Mouse (Mus musculus) myocyte (in vitro differentiated cells): ENCODE measurements around the gene Meis1. TPM values are rescaled to one million over a fixed set of nuclear protein-coding genes. Genes with fewer than 3 reads are reported as not detected.

Source experiments
- H3K27me3 ChIP-seq: one replicate; pipeline ENCODE4 v1.6.1; 2011; ENCODE audit not compliant: control insufficient read depth, insufficient read depth, insufficient read length
- H3K36me3 ChIP-seq: one replicate; pipeline ENCODE4 v1.6.1; 2011; ENCODE audit not compliant: control insufficient read depth, insufficient read depth
- H3K4me2 ChIP-seq: one replicate; pipeline ENCODE4 v1.6.1; 2011; ENCODE audit warnings: low read depth, control low read depth
- H3K4me3 ChIP-seq: one replicate; pipeline ENCODE4 v1.5.1; 2011; ENCODE audit warnings: mild to moderate bottlenecking, control low read depth, moderate library complexity
- H3K79me2 ChIP-seq: one replicate; pipeline ENCODE4 v1.6.1; 2011; ENCODE audit not compliant: control insufficient read depth, insufficient read depth
- H3ac ChIP-seq: one replicate; pipeline ENCODE4 v1.6.1; 2011; ENCODE audit not compliant: control insufficient read depth, insufficient read length
- CEBPB ChIP-seq: IDR thresholded peaks from 2 replicates; pipeline ENCODE4 v1.6.1; 2011; ENCODE audit warnings: mild to moderate bottlenecking, moderate library complexity; ENCODE audit not compliant: poor library complexity, insufficient read depth, severe bottlenecking
- E2F4 ChIP-seq: IDR thresholded peaks from one replicate; pipeline ENCODE4 v1.6.1; 2011; ENCODE audit warnings: mild to moderate bottlenecking, control low read depth, moderate library complexity; ENCODE audit not compliant: insufficient read depth
- MAX ChIP-seq: IDR thresholded peaks from one replicate; pipeline ENCODE4 v1.6.1; 2011; ENCODE audit warnings: low read depth, mild to moderate bottlenecking, control low read depth
- MYOD1 ChIP-seq, 3 experiments: IDR thresholded peaks; one replicate each; pipeline ENCODE4 v1.6.1; 2011; ENCODE audit warnings: control low read depth in 2 of 3, low read depth in 2 of 3, mild to moderate bottlenecking in 2 of 3, moderate library complexity in 1 of 3; ENCODE audit not compliant: insufficient read length in 2 of 3, control insufficient read depth in 1 of 3
- MYOG ChIP-seq, 3 experiments: IDR thresholded peaks; one replicate each; pipeline ENCODE4 v1.6.1; 2011; ENCODE audit warnings: control low read depth in 2 of 3, low read depth in 2 of 3, mild to moderate bottlenecking in 2 of 3; ENCODE audit not compliant: insufficient read length in 2 of 3, control insufficient read depth in 1 of 3, insufficient read depth in 1 of 3
- POLR2A ChIP-seq: IDR thresholded peaks from one replicate; pipeline ENCODE4 v1.6.1; 2011; ENCODE audit warnings: low read depth, mild to moderate bottlenecking, control low read depth, moderate library complexity; ENCODE audit not compliant: insufficient read length
- POLR2AphosphoS2 ChIP-seq: IDR thresholded peaks from one replicate; pipeline ENCODE4 v1.6.1; 2011; ENCODE audit warnings: low read depth, control low read depth; ENCODE audit not compliant: insufficient read length
- REST ChIP-seq: IDR thresholded peaks from one replicate; pipeline ENCODE4 v1.6.1; 2011; ENCODE audit warnings: mild to moderate bottlenecking, control low read depth, moderate library complexity; ENCODE audit not compliant: insufficient read depth, insufficient read length
- SRF ChIP-seq: IDR thresholded peaks from one replicate; pipeline ENCODE4 v1.6.1; 2011; ENCODE audit warnings: low read depth; ENCODE audit not compliant: control insufficient read depth, insufficient read length
- TCF12 ChIP-seq: IDR thresholded peaks from one replicate; pipeline ENCODE4 v1.6.1; 2011; ENCODE audit warnings: mild to moderate bottlenecking, control low read depth; ENCODE audit not compliant: poor library complexity, insufficient read depth, severe bottlenecking
- TCF3 ChIP-seq: IDR thresholded peaks from one replicate; pipeline ENCODE4 v1.6.1; 2011; ENCODE audit warnings: low read depth, control low read depth; ENCODE audit not compliant: insufficient read length
- USF1 ChIP-seq: IDR thresholded peaks from one replicate; pipeline ENCODE4 v1.6.1; 2011; ENCODE audit warnings: low read depth, mild to moderate bottlenecking, control low read depth, moderate library complexity
- polyA plus RNA-seq: library from polyadenylated mRNA; unstranded; fragments of >200 nt; fragmentation: generic; extraction: Trizol; gene quantifications from one replicate; pipeline ENCODE4 v1.2.1, GENCODE M21; 2012; ENCODE audit warnings: missing spikeins

The Meis1 gene
- polyA plus RNA-seq, 1 experiment = 7.1 TPM

- TF ChIP-seq CEBPB (no peak), TCF12 (no peak), USF1 (no peak)
- Histone ChIP-seq H3K36me3 (no peaks in the 10 kb centered on the region), H3K4me3 (no peak overlapping the region), H3K79me2 (no peaks in the 10 kb centered on the region), H3K27me3 (no peaks in the 10 kb centered on the region), H3K4me2 (no peak overlapping the region), H3ac (no peak overlapping the region)
Measured at GRCm38 (mm10) chr11:18873451-18874277, 145.1 kb downstream of the Meis1 start.

- Histone ChIP-seq H3K4me3 (no peak overlapping the region), H3ac (no peak overlapping the region), H3K4me2 (no peak overlapping the region), H3K36me3 (no peaks in the 10 kb centered on the region), H3K79me2 (no peaks in the 10 kb centered on the region), H3K27me3 (no peaks in the 10 kb centered on the region)
- TF ChIP-seq SRF (no peak), POLR2A (no peak), TCF12 (no peak), MYOG (IDR thresholded peaks at IDR 0.05; ENCODE audit: control insufficient read depth in 1 of 3, insufficient read depth in 1 of 3, insufficient read length in 2 of 3, low read depth in 2 of 3) (no peak), CEBPB (no peak)
Measured at GRCm38 (mm10) chr11:18872793-18873192, 146.0 kb downstream of the Meis1 start.

GRCm38 (mm10) chr11:18872118-18872751 is 146.6 kb downstream of the Meis1 start:
- TF ChIP-seq MYOD1 (IDR thresholded peaks at IDR 0.05; ENCODE audit: control insufficient read depth in 1 of 3, insufficient read length in 2 of 3, low read depth in 2 of 3) (no peak), POLR2A (no peak), E2F4 (no peak), TCF12 (no peak), CEBPB (no peak), MYOG (IDR thresholded peaks at IDR 0.05; ENCODE audit: control insufficient read depth in 1 of 3, insufficient read depth in 1 of 3, insufficient read length in 2 of 3, low read depth in 2 of 3) (no peak), POLR2AphosphoS2 (no peak), MAX (no peak), TCF3 (no peak), REST (no peak), USF1 (no peak), SRF (no peak)
- H3K4me3 ChIP-seq = no peak overlapping the region
- no peak overlapping the region for H3ac ChIP-seq
- H3K4me2 ChIP-seq = no peak overlapping the region
- H3K27me3 ChIP-seq = no peaks in the 10 kb centered on the region
- H3K79me2 ChIP-seq = no peaks in the 10 kb centered on the region
- no peaks in the 10 kb centered on the region for H3K36me3 ChIP-seq

GRCm38 (mm10) chr11:18871170-18872081 is 147.4 kb downstream of the Meis1 start:
- Histone ChIP-seq H3K79me2 (no peaks in the 10 kb centered on the region), H3K4me3 (no peak overlapping the region), H3K4me2 (no peak overlapping the region), H3K36me3 (no peaks in the 10 kb centered on the region), H3ac (no peak overlapping the region), H3K27me3 (no peaks in the 10 kb centered on the region)
- TF ChIP-seq E2F4 = no peak
- no peak for TF ChIP-seq POLR2AphosphoS2
- TF ChIP-seq MYOG (IDR thresholded peaks at IDR 0.05; ENCODE audit: control insufficient read depth in 1 of 3, insufficient read depth in 1 of 3, insufficient read length in 2 of 3, low read depth in 2 of 3) = no peak
- TF ChIP-seq USF1 = no peak
- TF ChIP-seq REST = no peak
- TF ChIP-seq CEBPB = no peak
- TF ChIP-seq TCF12 = no peak
